ENCODE assay signal across 9 mouse cellular contexts in genomic region chr14:48367006-48367405, GRCm38 (mm10).
DNase-seq lines count a peak whose midpoint lies in the region; ATAC-seq lines count a peak whose summit lies in the region.
"Had no signal": no experiment of that assay in that cellular context is flagged by ENCODE, and none has a peak within 500 bp of the region (broad histone marks: within the 10 kb centered on the region; RNA-seq: fewer than 3 reads in every experiment).

No protein-coding gene starts in this region.

- DNase-seq in intestine, embryonic 14.5 days (ENCODE audit: low spot score) = peak; percentile 91
- peak; percentile 92 for DNase-seq in brain, adult 2 months (ENCODE audit: low read depth, low spot score)
- DNase-seq in fibroblast of lung, adult 2 months (ENCODE audit: low read depth) = peak; percentile 72
- DNase-seq in heart, postnatal 36 days = peak; percentile 82
- DNase-seq in left cerebral cortex, adult 9 months (ENCODE audit: low spot score in 2 of 2) = peak; percentile 57 to 94
- peak; percentile 73 for DNase-seq in thymus, postnatal 0 days (ENCODE audit: low spot score)

- H3K36me3 ChIP-seq in intestine, embryonic 14.5 days (ENCODE audit: control insufficient read depth, insufficient read depth, low read length) = no peaks in the 10 kb centered on the region
- H3K36me3 ChIP-seq in intestine, embryonic 15.5 days = no peaks in the 10 kb centered on the region
- H3K36me3 ChIP-seq in neural tube, embryonic 14.5 days (ENCODE audit: control insufficient read depth, insufficient read depth, low read length) = no peaks in the 10 kb centered on the region
- H3K36me3 ChIP-seq: embryonic facial prominence, embryonic 12.5 days had no signal

- no peaks in the 10 kb centered on the region for H3K27me3 ChIP-seq in intestine, embryonic 14.5 days (replicated peaks; ENCODE audit: control insufficient read depth, insufficient read depth, low read length)
- H3K27me3 ChIP-seq in intestine, embryonic 15.5 days (replicated peaks) = 0 out of 2 replicates have a peak, but pooled peaks cover 3% of the 10 kb centered on the region
- H3K27me3 ChIP-seq in neural tube, embryonic 14.5 days (ENCODE audit: control insufficient read depth, insufficient read depth, low read length) = no peaks in the 10 kb centered on the region
- H3K27me3 ChIP-seq: embryonic facial prominence, embryonic 12.5 days had no signal

- H3K4me2 ChIP-seq in intestine, embryonic 14.5 days (ENCODE audit: low read length) = no peak overlapping the region
- H3K4me2 ChIP-seq in intestine, embryonic 15.5 days (replicated peaks) = no peak overlapping the region
- no peak overlapping the region for H3K4me2 ChIP-seq in neural tube, embryonic 14.5 days (ENCODE audit: low read depth, low read length)
- H3K4me2 ChIP-seq: embryonic facial prominence, embryonic 12.5 days had no signal

- H3K27ac ChIP-seq in intestine, embryonic 14.5 days (ENCODE audit: low read depth) = no peak overlapping the region
- H3K27ac ChIP-seq in intestine, embryonic 15.5 days = no peak overlapping the region
- H3K27ac ChIP-seq in neural tube, embryonic 14.5 days (ENCODE audit: low read depth, low read length) = no peak overlapping the region
- H3K27ac ChIP-seq: embryonic facial prominence, embryonic 12.5 days had no signal

- no peaks in the 10 kb centered on the region for H3K9me3 ChIP-seq in intestine, embryonic 14.5 days (ENCODE audit: control insufficient read depth, low read length)
- H3K9me3 ChIP-seq in intestine, embryonic 15.5 days = no peaks in the 10 kb centered on the region
- no peaks in the 10 kb centered on the region for H3K9me3 ChIP-seq in neural tube, embryonic 14.5 days (ENCODE audit: control insufficient read depth, low read length)
- H3K9me3 ChIP-seq: embryonic facial prominence, embryonic 12.5 days had no signal

- no peak for ATAC-seq in intestine, embryonic 14.5 days (replicated peaks; ENCODE audit: low FRiP score, low TSS enrichment, low read depth)
- ATAC-seq in intestine, embryonic 15.5 days = no peak
- 0 out of 2 replicates have a peak, but pooled peaks have one; percentile 38 for ATAC-seq in neural tube, embryonic 14.5 days (ENCODE audit: low read depth)

- H3K4me1 ChIP-seq in intestine, embryonic 14.5 days (replicated peaks; ENCODE audit: control insufficient read depth, insufficient read depth, low read length) = no peaks in the 10 kb centered on the region
- H3K4me1 ChIP-seq in intestine, embryonic 15.5 days (replicated peaks) = no peaks in the 10 kb centered on the region
- H3K4me1 ChIP-seq in neural tube, embryonic 14.5 days (ENCODE audit: control insufficient read depth, insufficient read depth, low read length) = no peaks in the 10 kb centered on the region
- H3K4me1 ChIP-seq: embryonic facial prominence, embryonic 12.5 days had no signal

- no peak overlapping the region for H3K4me3 ChIP-seq in intestine, embryonic 14.5 days (ENCODE audit: low read depth, low read length)
- no peak overlapping the region for H3K4me3 ChIP-seq in intestine, embryonic 15.5 days (replicated peaks)
- no peak overlapping the region for H3K4me3 ChIP-seq in neural tube, embryonic 14.5 days (ENCODE audit: low read depth, low read length)
- H3K4me3 ChIP-seq: embryonic facial prominence, embryonic 12.5 days had no signal

- intact Hi-C loops in heart, postnatal 36 days (cut with DNase I) = loop anchor here (1.0 to 5.0 kb wide), 2 partner anchors 615 to 770 kb away; no protein-coding TSS in a partner anchor

- H3K9ac ChIP-seq in intestine, embryonic 14.5 days (ENCODE audit: low read length) = no peak overlapping the region
- no peak overlapping the region for H3K9ac ChIP-seq in intestine, embryonic 15.5 days
- H3K9ac ChIP-seq in neural tube, embryonic 14.5 days (replicated peaks; ENCODE audit: low read depth, low read length) = no peak overlapping the region
- H3K9ac ChIP-seq: embryonic facial prominence, embryonic 12.5 days had no signal

- WGBS in intestine, embryonic 14.5 days = 16% methylated on average over 7 of the region's 7 CpGs
- WGBS in intestine, embryonic 15.5 days = 15% methylated on average over 7 of the region's 7 CpGs
- 16% methylated on average over 7 of the region's 7 CpGs for WGBS in neural tube, embryonic 14.5 days
